Mouse (Mus musculus): ENCODE results near the gene Sema3b. TPM values are rescaled to one million over a fixed set of nuclear protein-coding genes. Genes with fewer than 3 reads are reported as not detected.

Gene Sema3b
- polyA plus RNA-seq, 1 experiment from 2014 or later: 8.4 TPM

- H3K4me2 ChIP-seq: peak overlapping the region; percentile 99
Observed at GRCm38 (mm10) chr9:107631861-107632260, 22.8 kb upstream of the Sema3b start.

DNA sequence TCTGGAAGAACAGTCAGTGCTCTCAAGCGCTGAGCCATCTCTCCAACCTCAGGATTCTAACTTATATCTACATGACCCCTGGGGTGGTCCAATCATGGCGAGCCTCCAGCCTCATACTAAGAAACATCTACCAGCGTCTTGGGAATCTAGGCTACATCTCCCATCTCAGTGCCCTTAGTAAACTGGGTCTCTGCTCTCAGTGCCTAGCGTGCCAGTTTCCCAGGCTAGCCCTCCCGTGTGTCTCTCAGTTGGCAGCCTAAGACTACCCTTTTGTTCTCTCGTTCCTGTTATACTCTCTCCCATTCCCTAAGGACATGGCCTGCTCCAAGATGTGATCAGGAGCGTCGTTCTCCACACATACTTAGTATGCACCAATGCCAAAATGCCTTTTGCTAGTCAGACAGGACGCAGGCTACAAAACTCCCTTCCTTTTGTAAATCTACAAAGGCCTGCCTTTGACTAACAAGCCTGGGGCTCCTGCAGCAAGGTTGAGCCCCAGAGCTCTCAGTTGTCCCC is 22.3 kb upstream of the Sema3b start:
- Histone ChIP-seq H3K4me3 (0 out of 2 replicates have a peak overlapping the region, but pooled peaks have one; percentile 84), H3K27ac (peak overlapping the region; percentile 91), H3K9me3 (no peaks in the 10 kb centered on the region), H3K27me3 (no peaks in the 10 kb centered on the region), H3K9ac (0 out of 2 replicates have a peak overlapping the region, but pooled peaks have one; percentile 40), H3K4me1 (peaks cover 83% of the 10 kb centered on the region), H3K36me3 (peaks cover 22% of the 10 kb centered on the region), H3K4me2 (peak overlapping the region; percentile 99)
- no peak for ATAC-seq (ENCODE audit: insufficient number of reproducible peaks, insufficient read depth, low FRiP score, low TSS enrichment, low read depth)
- 54% methylated on average over 9 of the region's 9 CpGs for WGBS

More at GRCm38 (mm10) chr9:107631861-107632260, 22.8 kb upstream of the Sema3b start:
- Histone ChIP-seq H3K27me3 (no peaks in the 10 kb centered on the region), H3K36me3 (peaks cover 22% of the 10 kb centered on the region), H3K4me1 (peaks cover 81% of the 10 kb centered on the region), H3K27ac (peak overlapping the region; percentile 91), H3K4me3 (peak overlapping the region; percentile 84; the same call in 1 of the 2 replicates), H3K9ac (peak overlapping the region; percentile 93), H3K9me3 (no peaks in the 10 kb centered on the region)
- 84% methylated on average over 8 of the region's 8 CpGs for WGBS
- no peak for ATAC-seq (ENCODE audit: insufficient number of reproducible peaks, insufficient read depth, low FRiP score, low TSS enrichment, low read depth)

DNA sequence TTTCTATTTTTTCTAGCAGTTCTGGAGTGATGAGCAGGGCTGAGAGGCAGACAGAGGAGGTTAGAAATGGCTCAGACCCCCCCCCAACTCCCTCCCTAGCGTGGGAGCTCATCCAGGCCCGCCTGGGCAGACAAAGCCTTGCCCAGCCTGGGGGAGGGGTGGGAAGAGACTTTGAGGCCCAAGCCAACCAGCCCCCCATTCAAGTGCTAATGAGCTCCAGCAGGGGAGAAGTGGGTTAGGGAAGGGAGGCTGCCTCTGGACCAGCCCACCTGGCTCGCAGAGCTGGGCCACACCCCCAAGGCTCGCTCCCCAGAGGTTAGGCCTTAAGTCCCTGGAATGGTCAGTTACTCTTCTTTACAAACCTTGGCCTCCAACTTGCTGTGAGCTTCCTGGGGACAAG is 21.5 kb upstream of the Sema3b start:
- ATAC-seq (ENCODE audit: insufficient number of reproducible peaks, insufficient read depth, low FRiP score, low TSS enrichment, low read depth): no peak
- Histone ChIP-seq H3K4me3 (peak overlapping the region; percentile 21; the same call in 1 of the 2 replicates), H3K4me2 (peak overlapping the region; percentile 99), H3K9me3 (no peaks in the 10 kb centered on the region), H3K9ac (peak overlapping the region; percentile 66), H3K4me1 (peaks cover 83% of the 10 kb centered on the region), H3K36me3 (peaks cover 27% of the 10 kb centered on the region), H3K27ac (peak overlapping the region; percentile 91), H3K27me3 (no peaks in the 10 kb centered on the region)
- WGBS: 3% methylated on average over 4 of the region's 4 CpGs

- peak overlapping the region; percentile 99 for H3K4me2 ChIP-seq
- H3K36me3 ChIP-seq: peaks cover 33% of the 10 kb centered on the region
- ATAC-seq (ENCODE audit: insufficient number of reproducible peaks, insufficient read depth, low FRiP score, low TSS enrichment, low read depth): no peak
- H3K9me3 ChIP-seq: no peaks in the 10 kb centered on the region
- H3K4me3 ChIP-seq: peak overlapping the region; percentile 21
- peak overlapping the region; percentile 66 for H3K9ac ChIP-seq
- H3K27me3 ChIP-seq: no peaks in the 10 kb centered on the region
- peaks cover 88% of the 10 kb centered on the region for H3K4me1 ChIP-seq
- WGBS: 20% methylated on average over 14 of the region's 14 CpGs
- H3K27ac ChIP-seq: peak overlapping the region; percentile 91
Observed at GRCm38 (mm10) chr9:107629901-107630425, 20.9 kb upstream of the Sema3b start.

DNA sequence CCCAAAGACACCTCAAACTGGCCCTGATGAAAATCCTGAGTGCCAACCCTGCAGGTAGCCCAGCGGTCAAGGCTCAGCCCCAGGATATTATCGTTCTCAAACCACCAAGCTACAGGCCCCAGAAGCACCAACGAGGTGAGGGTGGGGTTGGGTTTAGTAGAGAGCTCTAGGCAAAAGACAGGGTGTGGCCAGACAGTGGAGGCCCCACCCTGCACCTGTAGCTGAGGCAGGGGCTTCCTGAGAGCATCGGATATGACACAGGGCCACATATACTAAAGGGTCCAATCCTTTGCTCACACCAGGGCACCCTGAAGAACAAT is 20.3 kb upstream of the Sema3b start:
- Histone ChIP-seq H3K27ac (peak overlapping the region; percentile 91), H3K27me3 (no peaks in the 10 kb centered on the region), H3K9ac (peak overlapping the region; percentile 66; the same call in 1 of the 2 replicates), H3K9me3 (no peaks in the 10 kb centered on the region), H3K4me1 (peaks cover 92% of the 10 kb centered on the region), H3K4me2 (peak overlapping the region; percentile 99), H3K36me3 (peaks cover 39% of the 10 kb centered on the region), H3K4me3 (no peak overlapping the region)
- ATAC-seq (ENCODE audit: insufficient number of reproducible peaks, insufficient read depth, low FRiP score, low TSS enrichment, low read depth): no peak
- 31% methylated on average over 4 of the region's 4 CpGs for WGBS

GRCm38 (mm10) chr9:107628721-107629410 is 19.8 kb upstream of the Sema3b start:
- no peak for ATAC-seq (ENCODE audit: insufficient number of reproducible peaks, insufficient read depth, low FRiP score, low TSS enrichment, low read depth)
- H3K36me3 ChIP-seq: peaks cover 44% of the 10 kb centered on the region
- peaks cover 88% of the 10 kb centered on the region for H3K4me1 ChIP-seq

DNA sequence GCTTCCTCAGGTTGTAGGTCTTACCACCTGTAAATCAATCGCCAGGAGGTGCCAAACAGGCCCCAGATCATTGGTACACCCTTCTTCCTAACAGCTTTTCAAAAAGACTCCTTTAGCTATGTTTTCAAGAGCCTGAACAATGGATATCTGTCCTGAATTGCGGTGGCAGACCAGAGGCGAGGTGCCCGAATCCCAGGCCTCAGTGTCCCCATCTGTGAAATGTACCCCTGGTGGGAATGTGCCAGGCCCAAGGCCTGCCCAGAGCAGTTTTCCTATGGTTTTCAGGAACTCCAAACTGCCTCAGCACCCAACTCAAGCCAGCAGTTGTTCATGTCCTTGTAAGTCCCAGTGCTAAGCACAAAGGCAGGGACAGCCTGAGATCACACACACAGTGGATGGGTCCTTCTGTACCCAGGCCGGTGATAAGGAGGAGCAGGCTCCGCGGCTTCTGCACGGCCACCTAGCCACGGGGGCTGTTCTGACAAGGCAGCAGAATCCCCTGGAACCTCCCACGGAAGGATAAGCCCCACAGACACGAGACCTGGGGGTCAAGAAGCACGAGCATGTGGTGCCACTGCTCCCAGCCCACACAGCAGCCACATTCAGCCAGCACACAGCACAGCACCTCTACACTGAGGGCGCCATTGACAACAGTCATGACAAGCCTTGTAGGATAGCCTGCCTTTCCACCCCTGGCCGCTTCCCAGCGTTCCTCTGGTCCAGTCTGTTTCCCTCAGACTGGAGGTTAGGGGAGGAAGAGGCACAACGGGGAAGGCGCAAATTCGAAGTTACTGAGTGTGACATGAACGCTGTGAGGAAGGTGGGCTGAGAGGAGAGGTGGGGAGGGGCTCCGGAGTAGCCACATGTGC is 18.6 kb upstream of the Sema3b start:
- no peak overlapping the region for H3K4me3 ChIP-seq
- no peaks in the 10 kb centered on the region for H3K27me3 ChIP-seq
- peak overlapping the region; percentile 68 for H3K9ac ChIP-seq
- no peak for ATAC-seq (ENCODE audit: insufficient number of reproducible peaks, insufficient read depth, low FRiP score, low TSS enrichment, low read depth)
- WGBS: 41% methylated on average over 20 of the region's 20 CpGs
- H3K27ac ChIP-seq: peak overlapping the region; percentile 91
- H3K4me2 ChIP-seq: peak overlapping the region; percentile 99
- H3K36me3 ChIP-seq: peaks cover 54% of the 10 kb centered on the region
- H3K4me1 ChIP-seq: peaks cover 79% of the 10 kb centered on the region
- no peaks in the 10 kb centered on the region for H3K9me3 ChIP-seq

More at GRCm38 (mm10) chr9:107628721-107629410, 19.8 kb upstream of the Sema3b start:
- WGBS: 48% methylated on average over 12 of the region's 15 CpGs
- peak overlapping the region; percentile 99 for H3K4me2 ChIP-seq
- H3K27me3 ChIP-seq: no peaks in the 10 kb centered on the region
- no peak overlapping the region for H3K4me3 ChIP-seq
- H3K27ac ChIP-seq: peak overlapping the region; percentile 91
- H3K9ac ChIP-seq: peak overlapping the region; percentile 68
- no peaks in the 10 kb centered on the region for H3K9me3 ChIP-seq

DNA sequence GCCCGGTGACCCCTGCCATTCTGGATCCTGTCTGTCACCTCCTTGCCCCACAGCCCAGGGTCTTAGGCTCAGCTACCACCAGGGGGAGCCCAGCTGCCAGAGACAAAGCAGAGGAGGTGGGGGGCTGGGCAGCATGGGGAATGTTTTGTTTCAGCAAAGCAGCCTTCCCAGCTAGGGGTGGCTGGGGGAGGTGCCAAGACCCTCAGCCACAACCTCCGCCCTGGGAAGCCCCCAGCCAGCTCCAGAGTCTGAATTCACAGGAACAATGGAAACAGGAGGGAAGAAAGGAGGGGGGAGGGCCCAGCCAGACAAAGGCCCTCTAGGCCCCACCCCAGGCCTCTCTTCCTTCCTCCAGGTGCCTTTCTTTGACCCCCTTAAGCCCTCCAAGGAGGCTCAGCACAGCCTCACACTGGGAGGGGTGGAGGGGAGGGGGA is 17.8 kb upstream of the Sema3b start:
- H3K4me2 ChIP-seq: peak overlapping the region; percentile 99
- peak; percentile 80 for ATAC-seq (ENCODE audit: insufficient number of reproducible peaks, insufficient read depth, low FRiP score, low TSS enrichment, low read depth)
- H3K9ac ChIP-seq: peak overlapping the region; percentile 68
- peak overlapping the region; percentile 91 for H3K27ac ChIP-seq
- peaks cover 61% of the 10 kb centered on the region for H3K36me3 ChIP-seq
- peak overlapping the region; percentile 17 for H3K4me3 ChIP-seq
- H3K9me3 ChIP-seq: no peaks in the 10 kb centered on the region
- 0% methylated on average over 2 of the region's 2 CpGs for WGBS
- no peaks in the 10 kb centered on the region for H3K27me3 ChIP-seq
- H3K4me1 ChIP-seq: peaks cover 72% of the 10 kb centered on the region

- Histone ChIP-seq H3K4me3 (peak overlapping the region; percentile 17), H3K27ac (peak overlapping the region; percentile 91), H3K27me3 (no peaks in the 10 kb centered on the region), H3K4me2 (peak overlapping the region; percentile 99), H3K4me1 (peaks cover 66% of the 10 kb centered on the region), H3K9me3 (no peaks in the 10 kb centered on the region), H3K9ac (peak overlapping the region; percentile 68), H3K36me3 (peaks cover 58% of the 10 kb centered on the region)
- WGBS: 37% methylated on average over 15 of the region's 15 CpGs
- peak; percentile 27; the same call in 1 of the 2 replicates for ATAC-seq (ENCODE audit: insufficient number of reproducible peaks, insufficient read depth, low FRiP score, low TSS enrichment, low read depth)
Observed at GRCm38 (mm10) chr9:107626158-107626843, 17.3 kb upstream of the Sema3b start.

DNA sequence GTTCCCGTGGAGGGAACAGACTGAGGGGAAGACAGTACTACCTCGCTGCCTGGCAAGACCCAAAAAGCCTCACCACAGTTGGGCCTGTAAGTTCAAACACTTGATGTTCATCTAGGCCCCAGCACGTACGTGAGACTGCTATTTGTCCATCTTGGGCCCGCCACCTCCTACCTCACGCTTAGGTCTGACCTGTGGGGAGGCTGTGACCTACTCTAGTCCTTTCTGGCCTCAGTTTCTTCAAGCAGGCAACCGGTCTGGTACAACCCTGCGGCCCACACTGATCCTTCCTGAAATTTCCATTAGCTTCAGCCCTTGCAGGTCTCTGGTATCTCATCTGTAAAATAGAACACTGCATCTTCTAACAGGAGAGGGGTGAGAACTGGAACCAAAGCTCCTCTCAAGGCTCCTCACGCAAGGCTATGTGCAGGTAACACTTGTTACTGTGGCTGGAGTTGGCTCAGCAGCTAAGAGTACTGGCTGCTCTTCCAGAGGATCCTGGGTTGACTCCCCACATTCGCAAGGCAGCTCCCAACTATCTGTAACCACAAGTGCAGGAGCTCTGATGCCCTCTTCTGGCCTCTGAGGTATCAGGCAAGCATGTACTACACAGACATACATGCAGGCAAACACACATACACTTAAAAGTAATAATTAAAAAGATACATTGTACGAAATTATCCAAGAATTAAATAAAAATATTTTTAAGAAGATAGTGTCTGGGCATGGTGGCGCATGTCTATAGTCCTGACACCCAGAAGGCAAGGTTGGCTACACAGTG is 16.5 kb upstream of the Sema3b start:
- H3K27ac ChIP-seq: peak overlapping the region; percentile 91
- H3K27me3 ChIP-seq: no peaks in the 10 kb centered on the region
- H3K4me1 ChIP-seq: peaks cover 59% of the 10 kb centered on the region
- no peaks in the 10 kb centered on the region for H3K9me3 ChIP-seq
- 0 out of 2 replicates have a peak overlapping the region, but pooled peaks have one; percentile 99 for H3K4me2 ChIP-seq
- H3K4me3 ChIP-seq: no peak overlapping the region
- H3K36me3 ChIP-seq: peaks cover 62% of the 10 kb centered on the region
- WGBS: 89% methylated on average over 12 of the region's 12 CpGs
- H3K9ac ChIP-seq: peak overlapping the region; percentile 32; the same call in 1 of the 2 replicates
- no peak for ATAC-seq (ENCODE audit: insufficient number of reproducible peaks, insufficient read depth, low FRiP score, low TSS enrichment, low read depth)

Measured in embryonic facial prominence, embryonic 13.5 days (tissue).